Mouse (Mus musculus) c-Kit-positive CD71-positive TER-119-negative erythroid progenitor cells, embryonic 14.5 days (primary cell): Measurements from ENCODE around the gene Ssbp4.

Experiments used
- DNase-seq: peaks from one replicate; pipeline ENCODE4 v3.0.0-alpha.2; 2013; ENCODE audit warnings: low read depth

Gene Ssbp4

GRCm38 (mm10) chr8:70608749-70609367 is at the start of gene Ssbp4:
Ssbp4 (minus strand) TSS chr8:70608872.
- DNase-seq = no peak

GRCm38 (mm10) chr8:70657739-70658138 is 49.1 kb upstream of the Ssbp4 start:
- no peak for DNase-seq

GRCm38 (mm10) chr8:70657214-70657613 is 48.5 kb upstream of the Ssbp4 start:
- no peak for DNase-seq

GRCm38 (mm10) chr8:70656193-70656790 is 47.6 kb upstream of the Ssbp4 start:
- no peak for DNase-seq

GRCm38 (mm10) chr8:70655469-70655868 is 46.8 kb upstream of the Ssbp4 start:
- no peak for DNase-seq

- no peak for DNase-seq
These were observed 45.4 kb upstream of the Ssbp4 start for GRCm38 (mm10) chr8:70654121-70654520.

GRCm38 (mm10) chr8:70653226-70653625 is 44.6 kb upstream of the Ssbp4 start:
- no peak for DNase-seq

- DNase-seq = no peak
These were observed 41.7 kb upstream of the Ssbp4 start for GRCm38 (mm10) chr8:70650351-70650750.

GRCm38 (mm10) chr8:70649324-70649723 is 40.7 kb upstream of the Ssbp4 start:
- DNase-seq = no peak

- DNase-seq = no peak
These were observed 40.2 kb upstream of the Ssbp4 start for GRCm38 (mm10) chr8:70648921-70649320.

GRCm38 (mm10) chr8:70648164-70648442 is 39.4 kb upstream of the Ssbp4 start:
- no peak for DNase-seq

- DNase-seq = no peak
These were observed 38.9 kb upstream of the Ssbp4 start for GRCm38 (mm10) chr8:70647343-70648163.

GRCm38 (mm10) chr8:70646775-70647174 is 38.1 kb upstream of the Ssbp4 start:
- no peak for DNase-seq

GRCm38 (mm10) chr8:70646369-70646768 is 37.7 kb upstream of the Ssbp4 start:
- DNase-seq = no peak

GRCm38 (mm10) chr8:70645501-70646224 is 37.0 kb upstream of the Ssbp4 start:
- DNase-seq = no peak

GRCm38 (mm10) chr8:70644065-70644464 is 35.4 kb upstream of the Ssbp4 start:
- no peak for DNase-seq

- DNase-seq = no peak
These were observed 34.3 kb upstream of the Ssbp4 start for GRCm38 (mm10) chr8:70643019-70643418.

GRCm38 (mm10) chr8:70638752-70639151 is 30.1 kb upstream of the Ssbp4 start:
- DNase-seq = no peak

GRCm38 (mm10) chr8:70636838-70637237 is 28.2 kb upstream of the Ssbp4 start:
- DNase-seq = no peak

- no peak for DNase-seq
These were observed 26.9 kb upstream of the Ssbp4 start for GRCm38 (mm10) chr8:70635527-70635926.

- DNase-seq = no peak
These were observed 25.4 kb upstream of the Ssbp4 start for GRCm38 (mm10) chr8:70634066-70634465.

GRCm38 (mm10) chr8:70632346-70632892 is 23.7 kb upstream of the Ssbp4 start, which contains the start of gene Gdf15:
Gdf15 (minus strand) TSS chr8:70632456.
- no peak for DNase-seq
